Mouse (Mus musculus) midbrain, embryonic 14.5 days (tissue): ENCODE results near the gene Ankrd13b. TPM values are rescaled to one million over a fixed set of nuclear protein-coding genes. Genes with fewer than 3 reads are reported as not detected.

Source experiments
- ATAC-seq: fragments of 200-750 bp; cut with Nextera tagmentation; 2 replicates; pipeline ENCODE4 v1.8.0; 2017; ENCODE audit warnings: moderate number of reproducible peaks, moderate library complexity; ENCODE audit not compliant: low FRiP score, low TSS enrichment
- DNase-seq: peaks from one replicate; pipeline ENCODE4 v3.0.0-alpha.2; 2015
- H3K27ac ChIP-seq: fragments of 300-500 bp; sonication (generic); replicated peaks from 2 replicates; pipeline ENCODE4 v1.5.1; 2014; ENCODE audit warnings: mild to moderate bottlenecking, low read depth, low read length, moderate library complexity
- H3K27me3 ChIP-seq: fragments of 300-500 bp; sonication (generic); 2 replicates; pipeline ENCODE4 v1.6.1; 2014; ENCODE audit warnings: low read length, control low read depth, mixed read lengths; ENCODE audit not compliant: control insufficient read depth, insufficient read depth
- H3K36me3 ChIP-seq: fragments of 300-500 bp; sonication (generic); 2 replicates; pipeline ENCODE4 v1.6.1; 2014; ENCODE audit warnings: low read length, control low read depth; ENCODE audit not compliant: control insufficient read depth, insufficient read depth
- H3K4me1 ChIP-seq: fragments of 300-500 bp; sonication (generic); 2 replicates; pipeline ENCODE4 v1.6.1; 2014; ENCODE audit warnings: mild to moderate bottlenecking, antibody characterized with exemption, low read length, control low read depth; ENCODE audit not compliant: control insufficient read depth, insufficient read depth
- H3K4me2 ChIP-seq: fragments of 300-500 bp; sonication (generic); 2 replicates; pipeline ENCODE4 v1.6.1; 2014; ENCODE audit warnings: mild to moderate bottlenecking, low read length, moderate library complexity
- H3K4me3 ChIP-seq: fragments of 300-500 bp; sonication (generic); replicated peaks from 2 replicates; pipeline ENCODE4 v1.5.1; 2014; ENCODE audit warnings: low read depth, low read length
- H3K9ac ChIP-seq: fragments of 300-500 bp; sonication (generic); replicated peaks from 2 replicates; pipeline ENCODE4 v1.6.1; 2014; ENCODE audit warnings: mild to moderate bottlenecking, low read length, moderate library complexity
- H3K9me3 ChIP-seq: fragments of 300-500 bp; sonication (generic); 2 replicates; pipeline ENCODE4 v1.6.1; 2016; ENCODE audit warnings: low read length, control low read depth, mixed read lengths; ENCODE audit not compliant: control insufficient read depth
- WGBS: fragments of 180-500 bp; shearing (Covaris S2); extraction: QIAGEN DNeasy Blood & Tissue Kit; methylation state at CpG from one replicate; pipeline ENCODE4 v1.1.7; 2014; 5-methylcytosine and 5-hydroxymethylcytosine counted together
- polyA plus RNA-seq: library from polyadenylated mRNA; unstranded; fragments of >200 nt; fragmentation: Nextera tagmentation; extraction: Ambion mirVana; gene quantifications from 2 replicates; pipeline ENCODE4 v1.2.1, GENCODE M21; 2014

Gene Ankrd13b
- polyA plus RNA-seq, 1 experiment from 2014 or later: 43.7 TPM

- Histone ChIP-seq H3K27ac (no peak overlapping the region), H3K9me3 (no peaks in the 10 kb centered on the region), H3K4me2 (no peak overlapping the region), H3K36me3 (peaks cover 61% of the 10 kb centered on the region), H3K4me3 (no peak overlapping the region), H3K9ac (no peak overlapping the region), H3K4me1 (no peaks in the 10 kb centered on the region), H3K27me3 (peaks cover 7% of the 10 kb centered on the region; the same call in 1 of the 2 replicates)
- ATAC-seq (no peak), DNase-seq (no peak)
- WGBS: 97% methylated on average over 16 of the region's 16 CpGs
Observed at GRCm38 (mm10) chr11:77472775-77473174, 16.7 kb downstream of the Ankrd13b start.

GRCm38 (mm10) chr11:77471407-77471806, 18.1 kb downstream of the Ankrd13b start:
- Histone ChIP-seq H3K4me1 (no peaks in the 10 kb centered on the region), H3K4me2 (no peak overlapping the region), H3K27ac (no peak overlapping the region), H3K9ac (no peak overlapping the region), H3K36me3 (peaks cover 56% of the 10 kb centered on the region), H3K4me3 (no peak overlapping the region), H3K27me3 (peaks cover 21% of the 10 kb centered on the region; the same call in 1 of the 2 replicates), H3K9me3 (no peaks in the 10 kb centered on the region)
- 75% methylated on average over 29 of the region's 29 CpGs for WGBS
- no peak for DNase-seq
- ATAC-seq: no peak

- Histone ChIP-seq H3K4me3 (no peak overlapping the region), H3K27me3 (peaks cover 31% of the 10 kb centered on the region; the same call in 1 of the 2 replicates), H3K4me2 (no peak overlapping the region), H3K4me1 (no peaks in the 10 kb centered on the region), H3K27ac (no peak overlapping the region), H3K36me3 (peaks cover 31% of the 10 kb centered on the region), H3K9me3 (no peaks in the 10 kb centered on the region), H3K9ac (no peak overlapping the region)
- 85% methylated on average over 9 of the region's 9 CpGs for WGBS
- DNase-seq: no peak
- ATAC-seq: no peak
Observed at GRCm38 (mm10) chr11:77468397-77468796, 21.1 kb downstream of the Ankrd13b start.

- Histone ChIP-seq H3K9ac (no peak overlapping the region), H3K9me3 (no peaks in the 10 kb centered on the region), H3K4me1 (peaks cover 3% of the 10 kb centered on the region), H3K4me2 (0 out of 2 replicates have a peak overlapping the region, but pooled peaks have one; percentile 4), H3K27me3 (peaks cover 37% of the 10 kb centered on the region; the same call in 1 of the 2 replicates), H3K36me3 (peaks cover 25% of the 10 kb centered on the region), H3K4me3 (no peak overlapping the region), H3K27ac (no peak overlapping the region)
- WGBS: 9% methylated on average over 20 of the region's 20 CpGs
- ATAC-seq: no peak
- DNase-seq: peak; percentile 77
Observed at GRCm38 (mm10) chr11:77467784-77468183, 21.7 kb downstream of the Ankrd13b start.

GRCm38 (mm10) chr11:77467157-77467556, 22.3 kb downstream of the Ankrd13b start:
- 4% methylated on average over 25 of the region's 25 CpGs for WGBS
- Histone ChIP-seq H3K4me3 (no peak overlapping the region), H3K4me2 (no peak overlapping the region), H3K4me1 (peaks cover 5% of the 10 kb centered on the region), H3K27me3 (peaks cover 44% of the 10 kb centered on the region; the same call in 1 of the 2 replicates), H3K36me3 (peaks cover 18% of the 10 kb centered on the region), H3K27ac (no peak overlapping the region), H3K9me3 (no peaks in the 10 kb centered on the region), H3K9ac (no peak overlapping the region)
- DNase-seq: peak; percentile 42
- no peak for ATAC-seq

- Histone ChIP-seq H3K27ac (no peak overlapping the region), H3K4me3 (no peak overlapping the region), H3K36me3 (peaks cover 12% of the 10 kb centered on the region), H3K27me3 (peaks cover 49% of the 10 kb centered on the region; the same call in 1 of the 2 replicates), H3K4me2 (no peak overlapping the region), H3K4me1 (peaks cover 5% of the 10 kb centered on the region), H3K9ac (no peak overlapping the region), H3K9me3 (no peaks in the 10 kb centered on the region)
- 41% methylated on average over 9 of the region's 9 CpGs for WGBS
- ATAC-seq: no peak
- no peak for DNase-seq
Observed at GRCm38 (mm10) chr11:77466544-77466943, 22.9 kb downstream of the Ankrd13b start.

- H3K36me3 ChIP-seq: no peaks in the 10 kb centered on the region
- H3K9ac ChIP-seq: no peak overlapping the region
- ATAC-seq (no peak), DNase-seq (no peak)
- no peaks in the 10 kb centered on the region for H3K9me3 ChIP-seq
- WGBS: 50% methylated on average over 3 of the region's 3 CpGs
- peaks cover 5% of the 10 kb centered on the region for H3K4me1 ChIP-seq
- no peak overlapping the region for H3K27ac ChIP-seq
- peaks cover 62% of the 10 kb centered on the region; the same call in 1 of the 2 replicates for H3K27me3 ChIP-seq
- H3K4me3 ChIP-seq: no peak overlapping the region
- H3K4me2 ChIP-seq: no peak overlapping the region
Observed at GRCm38 (mm10) chr11:77465111-77465510, 24.4 kb downstream of the Ankrd13b start.

- no peaks in the 10 kb centered on the region for H3K9me3 ChIP-seq
- H3K4me1 ChIP-seq: peaks cover 5% of the 10 kb centered on the region
- H3K9ac ChIP-seq: no peak overlapping the region
- no peak overlapping the region for H3K27ac ChIP-seq
- 44% methylated on average over 4 of the region's 4 CpGs for WGBS
- H3K36me3 ChIP-seq: no peaks in the 10 kb centered on the region
- ATAC-seq (no peak), DNase-seq (no peak)
- no peak overlapping the region for H3K4me2 ChIP-seq
- H3K27me3 ChIP-seq: peaks cover 62% of the 10 kb centered on the region; the same call in 1 of the 2 replicates
- no peak overlapping the region for H3K4me3 ChIP-seq
Observed at GRCm38 (mm10) chr11:77464684-77465083, 24.8 kb downstream of the Ankrd13b start.

GRCm38 (mm10) chr11:77463786-77464185, 25.7 kb downstream of the Ankrd13b start:
- H3K36me3 ChIP-seq: no peaks in the 10 kb centered on the region
- no peak overlapping the region for H3K9ac ChIP-seq
- no peak overlapping the region for H3K4me2 ChIP-seq
- H3K27me3 ChIP-seq: peaks cover 62% of the 10 kb centered on the region; the same call in 1 of the 2 replicates
- no peaks in the 10 kb centered on the region for H3K9me3 ChIP-seq
- H3K4me3 ChIP-seq: no peak overlapping the region
- DNase-seq: no peak
- no peak for ATAC-seq
- H3K4me1 ChIP-seq: peaks cover 5% of the 10 kb centered on the region
- WGBS: 67% methylated on average over 10 of the region's 10 CpGs
- no peak overlapping the region for H3K27ac ChIP-seq
